Mouse (Mus musculus): Measurements from ENCODE around the gene Ippk. TPM values are rescaled to one million over a fixed set of nuclear protein-coding genes. Genes with fewer than 3 reads are reported as not detected.

The Ippk gene
- total RNA-seq (2021), result 10 to 100 TPM; 33.1 to 49.4 TPM
- long read RNA-seq, experiment 1, full-length matches to known transcripts, result 62 of 77 reads
- long read RNA-seq, experiment 1, partial matches to known transcripts, result 6 of 77 reads
- long read RNA-seq, experiment 1, other reads (novel, unspliced or antisense), result 9 of 77 reads
- long read RNA-seq, experiment 2, full-length matches to known transcripts, result 12 of 16 reads
- long read RNA-seq, experiment 2, partial matches to known transcripts, result 1 of 16 reads
- long read RNA-seq, experiment 2, other reads (novel, unspliced or antisense), result 3 of 16 reads

- DNase-seq, result peak; percentile 99
Observed at GRCm38 (mm10) chr13:49420754-49421605, at the start of gene Ippk. Gene Ippk, plus strand, starts transcription at chr13:49421249.

GRCm38 (mm10) chr13:49371428-49371899 lies 49.6 kb upstream of the Ippk start:
- peak; percentile 83 to 86 for DNase-seq

GRCm38 (mm10) chr13:49372370-49373060 lies 48.5 kb upstream of the Ippk start:
- DNase-seq, result no peak

- no peak for DNase-seq
Observed at GRCm38 (mm10) chr13:49374304-49374703, 46.7 kb upstream of the Ippk start.

- no peak for DNase-seq
Observed at GRCm38 (mm10) chr13:49374730-49375129, 46.3 kb upstream of the Ippk start.

GRCm38 (mm10) chr13:49377608-49378007 lies 43.4 kb upstream of the Ippk start:
- peak in 1 of 2 experiments; percentile 40 for DNase-seq

- no peak for DNase-seq
Observed at GRCm38 (mm10) chr13:49379301-49379700, 41.7 kb upstream of the Ippk start.

GRCm38 (mm10) chr13:49381230-49381629 lies 39.8 kb upstream of the Ippk start:
- peak; percentile 90 to 92 for DNase-seq

- no peak for DNase-seq
Observed at GRCm38 (mm10) chr13:49382997-49383396, 38.1 kb upstream of the Ippk start.

- DNase-seq, result peak in 1 of 2 experiments; percentile 65
Observed at GRCm38 (mm10) chr13:49384751-49385463, 36.1 kb upstream of the Ippk start.

- peak; percentile 33 to 40 for DNase-seq
Observed at GRCm38 (mm10) chr13:49391374-49391773, 29.7 kb upstream of the Ippk start.

- DNase-seq, result no peak
Observed at GRCm38 (mm10) chr13:49393579-49393978, 27.5 kb upstream of the Ippk start.

GRCm38 (mm10) chr13:49394886-49395447 lies 26.1 kb upstream of the Ippk start:
- DNase-seq, result peak in 1 of 2 experiments; percentile 41

- DNase-seq, result no peak
Observed at GRCm38 (mm10) chr13:49396798-49397197, 24.3 kb upstream of the Ippk start.

GRCm38 (mm10) chr13:49398191-49398590 lies 22.9 kb upstream of the Ippk start:
- DNase-seq, result no peak

GRCm38 (mm10) chr13:49400139-49400538 lies 20.9 kb upstream of the Ippk start:
- DNase-seq, result peak in 1 of 2 experiments; percentile 34

GRCm38 (mm10) chr13:49402628-49403027 lies 18.4 kb upstream of the Ippk start:
- no peak for DNase-seq

- DNase-seq, result no peak
Observed at GRCm38 (mm10) chr13:49407795-49408194, 13.3 kb upstream of the Ippk start.

- DNase-seq, result peak in 1 of 2 experiments; percentile 48
Observed at GRCm38 (mm10) chr13:49421606-49421917, 513 bp downstream of the Ippk start.

GRCm38 (mm10) chr13:49421959-49422358 lies 910 bp downstream of the Ippk start:
- DNase-seq, result no peak

GRCm38 (mm10) chr13:49426736-49427135 lies 5.7 kb downstream of the Ippk start:
- DNase-seq, result peak; percentile 63 to 66
